Mouse (Mus musculus) spleen, adult 2 months (tissue): Measurements from ENCODE around the gene Stab2.

Experiments
- CTCF ChIP-seq: fragments of 200-500 bp; IDR thresholded peaks from 2 replicates; pipeline ENCODE4 v1.5.1; 2011; ENCODE audit warnings: mild to moderate bottlenecking, inconsistent platforms; ENCODE audit not compliant: insufficient read depth, insufficient read length, insufficient replicate concordance; ENCODE audit errors: extremely low read depth
- POLR2A ChIP-seq: fragments of 200-500 bp; IDR thresholded peaks from 2 replicates; pipeline ENCODE4 v1.6.1; 2011; ENCODE audit warnings: low read depth, low read length, inconsistent platforms

- TF ChIP-seq POLR2A (no peak), CTCF (no peak)
These were observed 52.5 kb downstream of the Stab2 start for GRCm38 (mm10) chr10:86955299-86955698.
